ENCODE assay signal across 8 mouse cellular contexts in genomic region chr1:143813676-143814360, GRCm38 (mm10). TPM values are rescaled to one million over a fixed set of nuclear protein-coding genes. Genes with fewer than 3 reads are reported as not detected.
A peak's percentile ranks its signal among the peaks of the same experiment; 100 is the strongest.
DNase-seq lines count a peak whose midpoint lies in the region; ATAC-seq and TF ChIP-seq lines count a peak whose summit lies in the region.

No protein-coding gene starts in this region.

- peak; percentile 81 for DNase-seq in neural tube, embryonic 10.5 days (ENCODE audit: extremely low spot score, low spot score)
- peak; percentile 79 for DNase-seq in embryonic facial prominence, embryonic 11.5 days (ENCODE audit: low spot score)
- DNase-seq in heart, adult 11 months = peak; percentile 96
- DNase-seq in left cerebral cortex, postnatal 4 days = peak; percentile 90
- DNase-seq in spleen, adult 12 weeks (ENCODE audit: low spot score) = peak; percentile 45

- no peak overlapping the region for H3K9ac ChIP-seq in neural tube, embryonic 15.5 days (replicated peaks)
- H3K9ac ChIP-seq in embryonic facial prominence, embryonic 11.5 days (replicated peaks; ENCODE audit: low read length) = no peak overlapping the region
- H3K9ac ChIP-seq in intestine, postnatal 0 days (ENCODE audit: low read depth, low read length) = no peak overlapping the region
- no peak overlapping the region for H3K9ac ChIP-seq in midbrain, embryonic 12.5 days (replicated peaks)

- H3K27ac ChIP-seq in neural tube, embryonic 15.5 days (replicated peaks) = no peak overlapping the region
- H3K27ac ChIP-seq in embryonic facial prominence, embryonic 11.5 days (replicated peaks; ENCODE audit: low read depth, low read length) = no peak overlapping the region
- no peak overlapping the region for H3K27ac ChIP-seq in intestine, postnatal 0 days (ENCODE audit: low read depth, low read length)
- no peak overlapping the region for H3K27ac ChIP-seq in midbrain, embryonic 12.5 days (replicated peaks)

- H3K4me1 ChIP-seq in neural tube, embryonic 15.5 days = no peaks in the 10 kb centered on the region
- H3K4me1 ChIP-seq in embryonic facial prominence, embryonic 11.5 days (ENCODE audit: control insufficient read depth, insufficient read depth, low read length) = no peaks in the 10 kb centered on the region
- no peaks in the 10 kb centered on the region for H3K4me1 ChIP-seq in intestine, postnatal 0 days (replicated peaks; ENCODE audit: control insufficient read depth, insufficient read depth, low read length)
- H3K4me1 ChIP-seq in midbrain, embryonic 12.5 days = no peaks in the 10 kb centered on the region

- no peak; the same call in 1 of the 2 replicates for ATAC-seq in neural tube, embryonic 15.5 days (ENCODE audit: low FRiP score)
- ATAC-seq in embryonic facial prominence, embryonic 11.5 days (replicated peaks; ENCODE audit: insufficient number of reproducible peaks, low FRiP score, low TSS enrichment, low read depth) = peak; percentile 92
- ATAC-seq in intestine, postnatal 0 days = peak; percentile 57; the same call in 1 of the 2 replicates
- peak; percentile 89 for ATAC-seq in midbrain, embryonic 12.5 days (ENCODE audit: low FRiP score, low read depth)

- intact Hi-C loops in left cerebral cortex, postnatal 4 days (cut with DNase I) = loop anchor here (5.0 kb wide), 1 partner anchor 188 kb away; the partner anchor contains the start of gene Rgs2

- H3K4me2 ChIP-seq in neural tube, embryonic 15.5 days = no peak overlapping the region
- H3K4me2 ChIP-seq in embryonic facial prominence, embryonic 11.5 days (ENCODE audit: low read depth, low read length) = no peak overlapping the region
- no peak overlapping the region for H3K4me2 ChIP-seq in intestine, postnatal 0 days (replicated peaks; ENCODE audit: low read depth)
- no peak overlapping the region for H3K4me2 ChIP-seq in midbrain, embryonic 12.5 days (replicated peaks)

- H3K27me3 ChIP-seq in neural tube, embryonic 15.5 days (replicated peaks) = no peaks in the 10 kb centered on the region
- no peaks in the 10 kb centered on the region for H3K27me3 ChIP-seq in embryonic facial prominence, embryonic 11.5 days (ENCODE audit: control insufficient read depth, insufficient read depth, low read length)
- H3K27me3 ChIP-seq in intestine, postnatal 0 days (replicated peaks; ENCODE audit: control insufficient read depth, insufficient read depth, low read length) = no peaks in the 10 kb centered on the region
- H3K27me3 ChIP-seq in midbrain, embryonic 12.5 days = no peaks in the 10 kb centered on the region

- H3K9me3 ChIP-seq in neural tube, embryonic 15.5 days (replicated peaks) = no peaks in the 10 kb centered on the region
- H3K9me3 ChIP-seq in embryonic facial prominence, embryonic 11.5 days (replicated peaks; ENCODE audit: control insufficient read depth, low read length) = no peaks in the 10 kb centered on the region
- no peaks in the 10 kb centered on the region for H3K9me3 ChIP-seq in intestine, postnatal 0 days (ENCODE audit: control insufficient read depth)
- H3K9me3 ChIP-seq in midbrain, embryonic 12.5 days = no peaks in the 10 kb centered on the region

- no peak overlapping the region for H3K4me3 ChIP-seq in neural tube, embryonic 15.5 days (replicated peaks)
- H3K4me3 ChIP-seq in embryonic facial prominence, embryonic 11.5 days (ENCODE audit: low read depth, low read length) = no peak overlapping the region
- no peak overlapping the region for H3K4me3 ChIP-seq in intestine, postnatal 0 days (ENCODE audit: low read depth, low read length)
- H3K4me3 ChIP-seq in midbrain, embryonic 12.5 days = no peak overlapping the region

- TF ChIP-seq CTCF in intestine, postnatal 0 days (IDR thresholded peaks at IDR 0.05; ENCODE audit: low read depth) = peak; percentile 91

- no peaks in the 10 kb centered on the region for H3K36me3 ChIP-seq in neural tube, embryonic 15.5 days
- H3K36me3 ChIP-seq in embryonic facial prominence, embryonic 11.5 days (replicated peaks; ENCODE audit: control insufficient read depth, insufficient read depth, low read depth, low read length) = no peaks in the 10 kb centered on the region
- no peaks in the 10 kb centered on the region for H3K36me3 ChIP-seq in intestine, postnatal 0 days (ENCODE audit: control insufficient read depth, insufficient read depth)
- peaks cover 5% of the 10 kb centered on the region; the same call in 1 of the 2 replicates for H3K36me3 ChIP-seq in midbrain, embryonic 12.5 days

- WGBS in neural tube, embryonic 15.5 days = 42% methylated on average over 7 of the region's 7 CpGs
- 45% methylated on average over 7 of the region's 7 CpGs for WGBS in embryonic facial prominence, embryonic 11.5 days
- WGBS in intestine, postnatal 0 days = 44% methylated on average over 7 of the region's 7 CpGs
- WGBS in midbrain, embryonic 12.5 days = 47% methylated on average over 7 of the region's 7 CpGs

RNA-seq across cellular contexts. Expression of gene Uchl5, which starts 36.7 kb away (rescaled TPM):
- polyA plus RNA-seq in neural tube, embryonic 15.5 days (2015; fragmentation: Nextera tagmentation; extraction: Ambion mirVana) = 72.5 and 92.0 TPM in 2 replicates
- polyA plus RNA-seq in embryonic facial prominence, embryonic 11.5 days (2014; fragmentation: Nextera tagmentation; extraction: Ambion mirVana) = 78.5 and 90.2 TPM in 2 replicates
- 65.7 and 68.0 TPM in 2 replicates for polyA plus RNA-seq in intestine, postnatal 0 days (2015; fragmentation: Nextera tagmentation; extraction: Ambion mirVana)
- 10 to 100 TPM; 26.0 to 28.2 TPM for total RNA-seq in left cerebral cortex, postnatal 4 days (2021)
- 78.7 and 79.9 TPM in 2 replicates for polyA plus RNA-seq in midbrain, embryonic 12.5 days (2016; fragmentation: Nextera tagmentation; extraction: Ambion mirVana)

RNA-seq across cellular contexts. Expression of gene Trove2, which starts 37.0 kb away (rescaled TPM):
- polyA plus RNA-seq in neural tube, embryonic 15.5 days (2015; fragmentation: Nextera tagmentation; extraction: Ambion mirVana) = 19.0 and 20.2 TPM in 2 replicates
- polyA plus RNA-seq in embryonic facial prominence, embryonic 11.5 days (2014; fragmentation: Nextera tagmentation; extraction: Ambion mirVana) = 31.0 and 31.6 TPM in 2 replicates
- 3.4 and 3.9 TPM in 2 replicates for polyA plus RNA-seq in intestine, postnatal 0 days (2015; fragmentation: Nextera tagmentation; extraction: Ambion mirVana)
- 10 to 100 TPM; 41.9 to 47.0 TPM for total RNA-seq in left cerebral cortex, postnatal 4 days (2021)
- 52.6 and 58.0 TPM in 2 replicates for polyA plus RNA-seq in midbrain, embryonic 12.5 days (2016; fragmentation: Nextera tagmentation; extraction: Ambion mirVana)

Comparison
In these comparisons a context has a peak if more than half of its experiments do, and no peak if none do; other contexts are left out.
1. DNase-seq: peak in every context shown above with its lines; median percentile 96 in heart, adult 11 months; 90 in left cerebral cortex, postnatal 4 days; 81 in neural tube, embryonic 10.5 days; 79 in embryonic facial prominence, embryonic 11.5 days; 45 in spleen, adult 12 weeks.